Mouse (Mus musculus) embryonic facial prominence, embryonic 11.5 days (tissue): Measurements from ENCODE around the gene B4galnt1. TPM values are rescaled to one million over a fixed set of nuclear protein-coding genes. Genes with fewer than 3 reads are reported as not detected.

Experiments used
- ATAC-seq: fragments of 200-750 bp; cut with Nextera tagmentation; replicated peaks from 2 replicates; pipeline ENCODE4 v1.8.0; 2017; ENCODE audit warnings: low read depth; ENCODE audit not compliant: insufficient number of reproducible peaks, low FRiP score, low TSS enrichment
- DNase-seq: peaks from one replicate; pipeline ENCODE4 v3.0.0-alpha.2; 2015; ENCODE audit warnings: low spot score
- H3K27ac ChIP-seq: fragments of 300-500 bp; sonication (generic); replicated peaks from 2 replicates; pipeline ENCODE4 v1.5.1; 2014; ENCODE audit warnings: mild to moderate bottlenecking, low read depth, low read length, control low read depth
- H3K27me3 ChIP-seq: fragments of 300-500 bp; sonication (generic); 2 replicates; pipeline ENCODE4 v1.6.1; 2014; ENCODE audit warnings: mild to moderate bottlenecking, low read length, moderate library complexity, mixed read lengths; ENCODE audit not compliant: control insufficient read depth, insufficient read depth
- H3K36me3 ChIP-seq: fragments of 300-500 bp; sonication (generic); replicated peaks from 2 replicates; pipeline ENCODE4 v1.6.1; 2014; ENCODE audit warnings: low read depth, mild to moderate bottlenecking, low read length, moderate library complexity, mixed read lengths; ENCODE audit not compliant: control insufficient read depth, insufficient read depth
- H3K4me1 ChIP-seq: fragments of 300-500 bp; sonication (generic); 2 replicates; pipeline ENCODE4 v1.6.1; 2014; ENCODE audit warnings: low read length, mixed read lengths; ENCODE audit not compliant: control insufficient read depth, insufficient read depth
- H3K4me2 ChIP-seq: fragments of 300-500 bp; sonication (generic); 2 replicates; pipeline ENCODE4 v1.6.1; 2014; ENCODE audit warnings: low read depth, mild to moderate bottlenecking, control low read depth, low read length, moderate library complexity
- H3K4me3 ChIP-seq: fragments of 300-500 bp; sonication (generic); 2 replicates; pipeline ENCODE4 v1.5.1; 2014; ENCODE audit warnings: low read depth, low read length, control low read depth
- H3K9ac ChIP-seq: fragments of 300-500 bp; sonication (generic); replicated peaks from 2 replicates; pipeline ENCODE4 v1.6.1; 2014; ENCODE audit warnings: mild to moderate bottlenecking, control low read depth, low read length
- H3K9me3 ChIP-seq: fragments of 300-500 bp; sonication (generic); replicated peaks from 2 replicates; pipeline ENCODE4 v1.6.1; 2016; ENCODE audit warnings: mild to moderate bottlenecking, low read length, inconsistent platforms, mixed read lengths; ENCODE audit not compliant: control insufficient read depth
- WGBS: fragments of 180-500 bp; shearing (Covaris S2); extraction: QIAGEN DNeasy Blood & Tissue Kit; methylation state at CpG from one replicate; pipeline ENCODE4 v1.1.7; 2014; 5-methylcytosine and 5-hydroxymethylcytosine counted together
- polyA plus RNA-seq: library from polyadenylated mRNA; unstranded; fragments of >200 nt; fragmentation: Nextera tagmentation; extraction: Ambion mirVana; gene quantifications from 2 replicates; pipeline ENCODE4 v1.2.1, GENCODE M21; 2014

B4galnt1 gene
- polyA plus RNA-seq, 1 experiment from 2014 or later, result 4.9 TPM

DNA sequence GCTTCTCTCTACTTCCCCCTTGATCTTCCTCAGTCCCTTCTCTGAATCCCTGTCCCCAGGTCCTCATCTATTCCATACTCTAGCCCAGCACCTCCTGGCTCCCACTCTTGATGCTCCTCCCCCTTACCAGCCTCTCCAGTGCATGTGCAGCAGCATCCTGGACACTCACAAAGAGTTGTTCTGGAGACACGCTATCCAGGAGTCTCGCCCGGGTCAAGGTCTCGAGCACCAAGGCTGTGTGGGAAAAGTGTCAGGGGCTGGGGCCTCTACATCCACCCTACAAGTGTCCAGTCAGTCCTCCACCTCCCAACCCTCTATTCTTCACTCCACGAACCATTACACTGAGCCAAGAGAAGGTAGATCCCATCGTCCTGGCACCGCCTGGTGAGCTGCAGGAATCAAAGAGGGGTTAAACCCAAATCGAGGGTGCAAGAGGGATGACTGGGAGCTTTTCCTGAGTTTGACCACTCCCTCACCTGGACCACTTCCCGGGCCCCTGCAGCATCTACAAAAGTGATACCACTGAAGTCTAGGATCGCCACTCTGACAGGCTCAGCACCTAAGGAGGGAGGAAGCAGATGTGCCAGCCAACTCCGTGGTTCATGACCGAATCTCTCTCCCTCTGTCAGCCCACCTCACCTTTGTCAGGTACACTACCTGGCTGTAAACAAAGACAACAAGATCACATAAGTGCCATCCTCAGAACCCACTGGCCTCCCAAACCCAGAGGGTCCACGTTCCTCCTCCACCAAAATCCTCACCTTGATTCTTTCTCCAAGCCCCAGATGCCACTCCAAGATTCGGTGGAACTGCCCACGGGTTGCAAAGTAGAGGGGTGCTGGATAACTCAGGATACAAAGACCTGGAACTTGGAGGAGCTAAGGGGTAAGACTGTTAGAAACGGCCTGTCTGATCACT, 8.4 kb downstream of the B4galnt1 start:
- Histone ChIP-seq H3K27ac (no peak overlapping the region), H3K9ac (no peak overlapping the region), H3K9me3 (no peaks in the 10 kb centered on the region), H3K4me1 (peaks cover 2% of the 10 kb centered on the region; the same call in 1 of the 2 replicates), H3K4me2 (no peak overlapping the region), H3K27me3 (peaks cover 25% of the 10 kb centered on the region), H3K4me3 (no peak overlapping the region), H3K36me3 (no peaks in the 10 kb centered on the region)
- WGBS, result 80% methylated on average over 16 of the region's 16 CpGs
- no peak for ATAC-seq
- no peak for DNase-seq

DNA sequence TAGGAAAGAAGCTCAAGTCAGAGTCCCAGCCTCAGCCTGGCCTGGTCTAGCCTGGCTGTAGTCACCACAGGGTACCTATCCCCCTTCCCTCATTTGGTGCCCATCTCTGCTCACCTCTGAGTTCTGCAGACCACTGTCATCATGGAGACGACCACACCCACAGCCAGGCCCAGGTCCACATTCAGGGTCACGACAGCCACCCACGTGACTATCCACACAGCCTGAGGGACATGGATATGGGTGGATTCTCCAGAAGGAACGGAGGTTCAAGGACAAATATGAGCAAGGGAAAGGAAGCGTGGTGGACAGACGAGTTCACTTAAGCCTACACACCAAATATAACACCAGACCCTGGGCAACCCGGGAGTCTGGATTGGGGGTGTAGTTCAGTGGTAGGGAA, 9.1 kb downstream of the B4galnt1 start:
- H3K36me3 ChIP-seq, result no peaks in the 10 kb centered on the region
- DNase-seq (no peak), ATAC-seq (no peak)
- no peaks in the 10 kb centered on the region for H3K9me3 ChIP-seq
- H3K4me1 ChIP-seq, result peaks cover 2% of the 10 kb centered on the region; the same call in 1 of the 2 replicates
- no peak overlapping the region for H3K4me2 ChIP-seq
- H3K27me3 ChIP-seq, result peaks cover 25% of the 10 kb centered on the region
- no peak overlapping the region for H3K27ac ChIP-seq
- 86% methylated on average over 7 of the region's 7 CpGs for WGBS
- H3K4me3 ChIP-seq, result no peak overlapping the region
- no peak overlapping the region for H3K9ac ChIP-seq

DNA sequence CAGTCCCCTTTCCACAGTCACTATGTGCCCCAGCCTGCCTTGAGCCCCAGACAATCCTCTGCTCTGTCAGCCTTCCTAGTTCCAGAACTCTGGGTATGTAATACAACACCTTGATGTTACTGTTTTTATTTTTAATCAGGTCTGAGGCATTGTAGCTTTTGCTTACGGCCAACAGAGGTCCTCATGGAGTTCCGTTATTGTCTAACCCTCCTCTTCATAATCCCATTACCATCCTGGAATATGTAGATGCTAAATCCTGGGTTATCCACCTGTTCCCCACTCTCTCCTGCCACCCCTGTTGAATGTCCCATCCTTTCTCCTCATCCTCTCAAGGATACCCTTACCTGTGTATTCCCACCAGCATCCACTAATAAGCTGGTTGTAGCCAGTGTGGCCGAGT, 11.2 kb downstream of the B4galnt1 start:
- Histone ChIP-seq H3K9ac (no peak overlapping the region), H3K27me3 (peaks cover 27% of the 10 kb centered on the region), H3K4me1 (peaks cover 2% of the 10 kb centered on the region; the same call in 1 of the 2 replicates), H3K4me2 (no peak overlapping the region; the same call in 1 of the 2 replicates), H3K27ac (no peak overlapping the region), H3K36me3 (no peaks in the 10 kb centered on the region), H3K4me3 (no peak overlapping the region), H3K9me3 (no peaks in the 10 kb centered on the region)
- no peak for ATAC-seq
- WGBS, result 37% methylated on average over 3 of the region's 3 CpGs
- no peak for DNase-seq

DNA sequence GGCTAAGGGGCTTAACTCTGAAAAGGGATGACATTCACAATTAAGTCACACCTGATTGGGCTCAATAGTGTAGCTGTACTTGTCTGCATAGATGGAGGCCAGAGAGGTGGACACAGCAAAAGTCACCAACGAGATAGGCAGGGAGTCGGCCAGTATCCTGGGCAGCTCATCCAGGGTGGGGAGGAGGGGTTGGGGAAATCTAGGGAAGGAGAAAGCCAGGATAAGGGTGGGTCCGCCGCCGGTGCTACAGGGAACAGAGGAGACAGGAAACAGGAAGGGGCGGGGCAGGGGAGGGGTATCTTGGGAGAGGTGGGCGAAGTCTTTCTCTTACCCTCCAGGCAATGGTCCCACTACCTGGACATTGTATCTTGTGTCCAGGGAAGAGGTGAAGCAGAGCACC, 11.7 kb downstream of the B4galnt1 start:
- peaks cover 27% of the 10 kb centered on the region for H3K27me3 ChIP-seq

DNA sequence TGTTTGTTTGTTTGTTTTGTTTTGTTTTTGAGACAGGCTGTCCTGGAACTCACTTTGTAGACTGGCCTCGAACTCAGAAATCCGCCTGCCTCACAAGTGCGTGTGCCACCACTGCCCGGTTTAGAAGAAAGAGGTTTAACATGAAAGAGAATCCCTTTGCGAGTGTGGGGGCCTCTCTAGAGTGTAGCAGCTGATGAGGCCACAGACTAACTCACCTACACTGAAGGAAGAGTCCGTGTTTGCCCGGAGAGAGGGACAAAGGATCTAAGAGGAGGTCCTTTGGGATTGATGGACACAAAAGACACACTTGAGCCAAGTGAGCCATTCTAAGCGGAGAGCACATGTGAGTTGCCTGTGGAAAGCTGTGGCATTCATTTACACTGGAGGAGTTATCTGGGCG, 12.2 kb downstream of the B4galnt1 start:
- no peaks in the 10 kb centered on the region for H3K36me3 ChIP-seq
- H3K9me3 ChIP-seq, result no peaks in the 10 kb centered on the region
- peaks cover 2% of the 10 kb centered on the region; the same call in 1 of the 2 replicates for H3K4me1 ChIP-seq
- peak overlapping the region; percentile 45; the same call in 1 of the 2 replicates for H3K4me2 ChIP-seq
- ATAC-seq (no peak), DNase-seq (no peak)
- H3K27ac ChIP-seq, result no peak overlapping the region
- H3K4me3 ChIP-seq, result no peak overlapping the region
- no peak overlapping the region for H3K9ac ChIP-seq
- H3K27me3 ChIP-seq, result peaks cover 27% of the 10 kb centered on the region
- WGBS, result 16% methylated on average over 9 of the region's 9 CpGs

More for the DNA sequence above, 11.7 kb downstream of the B4galnt1 start:
- DNase-seq (peak; percentile 25), ATAC-seq (no peak)
- WGBS, result 6% methylated on average over 7 of the region's 7 CpGs
- H3K4me1 ChIP-seq, result peaks cover 2% of the 10 kb centered on the region; the same call in 1 of the 2 replicates
- H3K27ac ChIP-seq, result no peak overlapping the region
- peak overlapping the region; percentile 11 for H3K4me2 ChIP-seq
- no peak overlapping the region for H3K9ac ChIP-seq
- no peak overlapping the region for H3K4me3 ChIP-seq
- no peaks in the 10 kb centered on the region for H3K9me3 ChIP-seq
- no peaks in the 10 kb centered on the region for H3K36me3 ChIP-seq

DNA sequence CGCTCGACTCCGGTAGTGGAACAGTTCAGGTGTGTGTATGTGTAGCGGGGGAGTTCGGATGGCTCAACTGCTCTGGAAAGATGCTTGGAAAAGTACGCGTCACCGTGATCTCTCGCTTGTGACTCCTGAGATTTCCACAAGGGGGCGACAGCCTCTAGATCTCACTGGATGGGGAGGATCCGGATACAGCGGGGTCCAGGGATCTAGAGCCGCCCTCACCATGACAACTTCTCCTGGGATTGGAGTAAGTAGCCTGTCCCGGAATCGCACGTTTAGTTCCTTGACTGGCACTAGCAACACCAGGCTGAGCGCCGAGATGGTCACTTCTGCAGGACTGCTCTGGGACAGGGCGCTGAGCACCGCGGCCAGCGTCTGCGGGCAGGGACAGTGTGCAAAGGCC, 12.7 kb downstream of the B4galnt1 start:
- H3K27me3 ChIP-seq, result peaks cover 27% of the 10 kb centered on the region
- no peak overlapping the region for H3K27ac ChIP-seq
- no peaks in the 10 kb centered on the region for H3K9me3 ChIP-seq
- 2% methylated on average over 23 of the region's 23 CpGs for WGBS
- DNase-seq (peak; percentile 95), ATAC-seq (peak; percentile 45)
- H3K4me1 ChIP-seq, result peaks cover 2% of the 10 kb centered on the region; the same call in 1 of the 2 replicates
- 0 out of 2 replicates have a peak overlapping the region, but pooled peaks have one; percentile 15 for H3K9ac ChIP-seq
- peak overlapping the region; percentile 17; the same call in 1 of the 2 replicates for H3K4me3 ChIP-seq
- H3K4me2 ChIP-seq, result peak overlapping the region; percentile 45
- no peaks in the 10 kb centered on the region for H3K36me3 ChIP-seq

DNA sequence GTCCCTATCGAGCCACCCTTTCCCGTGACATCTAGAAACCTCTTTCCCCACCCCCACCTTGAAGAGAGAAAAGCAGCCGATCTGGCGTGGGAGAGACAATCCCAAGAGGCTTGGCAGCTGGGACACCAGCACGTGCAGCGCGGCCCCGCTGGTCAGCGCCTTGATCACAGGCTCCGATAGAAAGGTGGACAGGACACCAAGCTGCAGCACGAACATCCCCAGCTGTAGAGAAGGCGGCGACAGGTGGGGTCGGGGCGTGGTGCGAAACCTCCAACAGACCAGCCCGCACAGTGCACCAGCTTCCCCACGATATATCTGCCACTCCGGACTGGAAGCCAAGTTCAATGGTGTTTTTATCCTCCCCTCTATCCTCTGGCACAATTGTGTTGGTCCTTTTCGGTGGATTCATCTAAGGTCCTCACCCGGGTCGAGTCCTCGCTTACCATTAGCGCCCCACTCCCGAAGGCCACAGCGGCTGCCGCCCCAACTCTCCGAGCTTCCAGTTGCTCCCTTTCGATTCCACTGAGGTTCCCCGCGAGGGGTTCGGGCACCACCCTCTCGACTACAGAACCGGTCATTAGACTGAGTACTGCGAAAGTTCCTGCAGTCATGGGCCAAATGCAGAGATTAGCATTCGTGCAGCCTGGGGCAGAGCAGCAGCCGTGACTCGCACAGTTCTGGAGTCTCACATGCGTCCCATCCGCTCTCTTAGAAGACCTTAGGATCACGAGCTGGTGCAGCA, 13.4 kb downstream of the B4galnt1 start:
- 4% methylated on average over 41 of the region's 41 CpGs for WGBS
- peaks cover 27% of the 10 kb centered on the region for H3K27me3 ChIP-seq
- DNase-seq (no peak), ATAC-seq (no peak)
- H3K4me2 ChIP-seq, result peak overlapping the region; percentile 45
- no peaks in the 10 kb centered on the region for H3K36me3 ChIP-seq
- H3K27ac ChIP-seq, result no peak overlapping the region
- H3K9me3 ChIP-seq, result no peaks in the 10 kb centered on the region
- H3K4me3 ChIP-seq, result peak overlapping the region; percentile 17; the same call in 1 of the 2 replicates
- H3K9ac ChIP-seq, result no peak overlapping the region
- peaks cover 2% of the 10 kb centered on the region; the same call in 1 of the 2 replicates for H3K4me1 ChIP-seq
